Mouse (Mus musculus): ENCODE results near the gene Slc9a8.

- TF ChIP-seq CTCF (IDR thresholded peaks at IDR 0.05; ENCODE audit: extremely low read depth, insufficient read length, insufficient replicate concordance, low read depth, low read length), result no peak
- TF ChIP-seq POLR2A (IDR thresholded peaks at IDR 0.05; ENCODE audit: low read depth, low read length), result no peak
Measured at GRCm38 (mm10) chr2:167436371-167436770, 14.9 kb downstream of the Slc9a8 start.

All from small intestine, adult 2 months (tissue).